Mouse (Mus musculus): ENCODE results near the gene Tcf20. TPM values are rescaled to one million over a fixed set of nuclear protein-coding genes. Genes with fewer than 3 reads are reported as not detected.
A peak's percentile ranks its signal among the peaks of the same experiment; 100 is the strongest.

Gene Tcf20
- polyA plus RNA-seq, 1 experiment from 2014 or later = 7.1 TPM

- Histone ChIP-seq H3K4me3 (no peak overlapping the region), H3K27me3 (ENCODE audit: poor library complexity, severe bottlenecking) (peaks cover 100% of the 10 kb centered on the region), H3K36me3 (replicated peaks) (no peaks in the 10 kb centered on the region), H3K4me1 (peaks cover 43% of the 10 kb centered on the region), H3K9me3 (no peaks in the 10 kb centered on the region), H3K27ac (0 out of 2 replicates have a peak overlapping the region, but pooled peaks have one; percentile 21)
- no peak for DNase-seq (ENCODE audit: extremely low spot score, low spot score)
- WGBS = 7% methylated on average over 8 of the region's 8 CpGs
Measured at GRCm38 (mm10) chr15:83010423-83010822, 22.8 kb upstream of the Tcf20 start.

DNA sequence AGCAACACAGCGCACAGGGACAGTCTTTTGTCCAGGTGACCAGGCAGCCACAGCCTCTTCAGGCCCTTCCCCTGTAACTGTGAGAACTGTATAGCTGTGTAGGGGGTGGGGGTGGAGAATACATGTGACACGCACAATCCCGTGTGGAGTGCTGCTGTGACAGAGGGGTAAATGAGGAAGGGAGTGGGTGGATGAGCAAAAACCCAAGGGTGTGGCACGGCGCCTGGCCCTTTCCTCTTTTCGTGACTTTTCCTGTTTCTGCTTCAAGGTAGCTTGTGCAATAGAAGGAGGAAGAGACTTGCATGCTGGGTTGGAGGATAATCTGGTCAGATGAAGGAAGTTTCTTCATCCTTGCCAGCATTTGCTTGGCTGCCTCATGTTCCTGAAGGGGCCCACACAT lies 21.9 kb upstream of the Tcf20 start:
- peaks cover 43% of the 10 kb centered on the region for H3K4me1 ChIP-seq
- H3K9me3 ChIP-seq = no peaks in the 10 kb centered on the region
- H3K27ac ChIP-seq = no peak overlapping the region
- H3K27me3 ChIP-seq (ENCODE audit: poor library complexity, severe bottlenecking) = peaks cover 94% of the 10 kb centered on the region
- H3K36me3 ChIP-seq (replicated peaks) = no peaks in the 10 kb centered on the region
- 95% methylated on average over 6 of the region's 6 CpGs for WGBS
- H3K4me3 ChIP-seq = no peak overlapping the region
- no peak for DNase-seq (ENCODE audit: extremely low spot score, low spot score)

GRCm38 (mm10) chr15:83008761-83009423 lies 21.2 kb upstream of the Tcf20 start:
- DNase-seq (ENCODE audit: extremely low spot score, low spot score) = no peak
- Histone ChIP-seq H3K27ac (no peak overlapping the region), H3K27me3 (ENCODE audit: poor library complexity, severe bottlenecking) (peaks cover 94% of the 10 kb centered on the region), H3K36me3 (replicated peaks) (no peaks in the 10 kb centered on the region), H3K9me3 (no peaks in the 10 kb centered on the region), H3K4me3 (no peak overlapping the region), H3K4me1 (peaks cover 41% of the 10 kb centered on the region)
- WGBS = 87% methylated on average over 13 of the region's 13 CpGs

- H3K9me3 ChIP-seq = no peaks in the 10 kb centered on the region
- H3K4me3 ChIP-seq = no peak overlapping the region
- H3K36me3 ChIP-seq (replicated peaks) = no peaks in the 10 kb centered on the region
- H3K27me3 ChIP-seq (ENCODE audit: poor library complexity, severe bottlenecking) = peaks cover 94% of the 10 kb centered on the region
- no peak for DNase-seq (ENCODE audit: extremely low spot score, low spot score)
- peaks cover 43% of the 10 kb centered on the region for H3K4me1 ChIP-seq
- no peak overlapping the region for H3K27ac ChIP-seq
- WGBS = 59% methylated on average over 15 of the region's 15 CpGs
Measured at GRCm38 (mm10) chr15:83007346-83007920, 19.8 kb upstream of the Tcf20 start.

GRCm38 (mm10) chr15:83002665-83003548 lies 15.2 kb upstream of the Tcf20 start:
- H3K4me3 ChIP-seq = no peak overlapping the region
- no peaks in the 10 kb centered on the region for H3K9me3 ChIP-seq
- peaks cover 43% of the 10 kb centered on the region for H3K4me1 ChIP-seq
- no peaks in the 10 kb centered on the region for H3K36me3 ChIP-seq (replicated peaks)
- peak; percentile 61 for DNase-seq (ENCODE audit: extremely low spot score, low spot score)
- H3K27ac ChIP-seq = peak overlapping the region; percentile 51; the same call in 1 of the 2 replicates
- H3K27me3 ChIP-seq (ENCODE audit: poor library complexity, severe bottlenecking) = peaks cover 94% of the 10 kb centered on the region
- WGBS = 39% methylated on average over 12 of the region's 12 CpGs

DNA sequence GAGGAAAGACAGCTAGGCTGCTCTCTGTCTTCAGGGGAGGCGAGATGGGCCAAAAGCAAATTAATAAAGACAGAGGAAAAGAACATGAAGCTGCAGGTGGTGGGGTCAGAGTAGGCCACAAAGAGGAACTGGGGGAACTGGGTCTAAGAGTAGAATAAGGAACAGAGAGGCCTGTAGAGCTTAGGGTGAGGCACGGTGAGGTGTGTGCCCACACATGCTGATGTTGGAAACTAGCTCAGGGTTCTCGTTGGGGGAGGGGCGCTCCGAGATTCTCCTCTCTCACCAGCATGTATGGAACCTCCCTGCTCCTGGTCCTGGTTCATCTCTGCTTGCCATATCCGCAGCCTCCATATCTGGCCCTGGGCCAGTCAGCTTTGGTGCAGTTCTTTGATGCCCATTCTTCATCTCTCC lies 11.1 kb upstream of the Tcf20 start:
- Histone ChIP-seq H3K27me3 (ENCODE audit: poor library complexity, severe bottlenecking) (peaks cover 100% of the 10 kb centered on the region), H3K9me3 (no peaks in the 10 kb centered on the region), H3K27ac (no peak overlapping the region), H3K4me3 (no peak overlapping the region), H3K36me3 (replicated peaks) (no peaks in the 10 kb centered on the region), H3K4me1 (peaks cover 71% of the 10 kb centered on the region)
- WGBS = 85% methylated on average over 6 of the region's 6 CpGs
- DNase-seq (ENCODE audit: extremely low spot score, low spot score) = no peak

GRCm38 (mm10) chr15:82996431-82996830 lies 8.8 kb upstream of the Tcf20 start:
- Histone ChIP-seq H3K27ac (no peak overlapping the region), H3K4me3 (no peak overlapping the region), H3K36me3 (replicated peaks) (no peaks in the 10 kb centered on the region), H3K9me3 (no peaks in the 10 kb centered on the region), H3K27me3 (ENCODE audit: poor library complexity, severe bottlenecking) (peaks cover 99% of the 10 kb centered on the region), H3K4me1 (peaks cover 62% of the 10 kb centered on the region)
- DNase-seq (ENCODE audit: extremely low spot score, low spot score) = no peak

DNA sequence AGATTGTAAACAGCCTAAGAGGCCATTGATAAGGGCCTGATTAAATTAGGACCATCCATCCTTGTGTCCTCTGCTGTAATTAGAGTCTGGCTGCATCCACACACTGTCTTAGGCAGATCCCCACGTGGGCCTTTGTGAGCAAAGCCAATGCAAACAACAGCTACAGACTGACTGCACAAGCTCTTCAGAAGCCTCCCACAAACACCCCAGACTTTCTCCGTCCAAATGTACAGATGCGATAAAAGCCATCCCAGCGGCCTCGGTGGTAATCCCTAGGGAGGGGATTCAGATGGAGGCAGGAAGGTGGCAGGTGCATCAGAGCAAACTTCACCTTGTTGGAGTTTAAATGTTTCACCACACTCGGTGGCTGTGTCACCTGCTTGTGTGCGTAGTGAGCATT lies 7.6 kb upstream of the Tcf20 start:
- Histone ChIP-seq H3K36me3 (replicated peaks) (no peaks in the 10 kb centered on the region), H3K27me3 (ENCODE audit: poor library complexity, severe bottlenecking) (peaks cover 99% of the 10 kb centered on the region), H3K4me1 (peaks cover 65% of the 10 kb centered on the region), H3K9me3 (no peaks in the 10 kb centered on the region), H3K27ac (peak overlapping the region; percentile 40; the same call in 1 of the 2 replicates), H3K4me3 (no peak overlapping the region)
- DNase-seq (ENCODE audit: extremely low spot score, low spot score) = no peak
- 58% methylated on average over 7 of the region's 7 CpGs for whole genome bisulfite sequencing

DNA sequence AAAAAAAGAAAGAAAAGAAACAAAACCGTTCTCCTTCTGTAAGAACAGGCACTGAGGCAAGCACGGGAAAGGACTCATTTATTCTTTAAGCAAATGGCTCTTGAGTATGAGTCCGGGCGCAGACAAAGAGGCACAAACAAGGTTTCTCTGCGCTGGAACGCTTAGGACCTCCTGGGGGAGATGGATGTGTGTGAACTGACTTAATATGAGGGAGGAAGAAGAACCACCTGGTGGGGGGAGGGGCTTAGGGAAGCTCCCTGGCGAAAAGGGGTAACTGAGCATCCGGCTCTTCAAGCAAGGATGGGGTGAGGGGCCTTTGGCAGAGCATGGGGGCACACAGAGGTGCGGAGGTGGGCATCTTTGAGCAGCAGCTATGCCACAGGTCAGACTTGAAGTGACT lies 5.2 kb upstream of the Tcf20 start:
- DNase-seq (ENCODE audit: extremely low spot score, low spot score) = no peak
- Histone ChIP-seq H3K27ac (0 out of 2 replicates have a peak overlapping the region, but pooled peaks have one; percentile 20), H3K4me1 (peaks cover 74% of the 10 kb centered on the region), H3K27me3 (ENCODE audit: poor library complexity, severe bottlenecking) (peaks cover 99% of the 10 kb centered on the region), H3K4me3 (no peak overlapping the region), H3K36me3 (replicated peaks) (no peaks in the 10 kb centered on the region), H3K9me3 (no peaks in the 10 kb centered on the region)
- WGBS = 56% methylated on average over 9 of the region's 9 CpGs

GRCm38 (mm10) chr15:82992079-82992783 lies 4.6 kb upstream of the Tcf20 start:
- no peak overlapping the region for H3K4me3 ChIP-seq
- H3K9me3 ChIP-seq = no peaks in the 10 kb centered on the region
- H3K27ac ChIP-seq = peak overlapping the region; percentile 61
- H3K36me3 ChIP-seq (replicated peaks) = no peaks in the 10 kb centered on the region
- peaks cover 75% of the 10 kb centered on the region for H3K4me1 ChIP-seq
- peaks cover 96% of the 10 kb centered on the region for H3K27me3 ChIP-seq (ENCODE audit: poor library complexity, severe bottlenecking)
- 71% methylated on average over 13 of the region's 13 CpGs for WGBS
- no peak for DNase-seq (ENCODE audit: extremely low spot score, low spot score)

GRCm38 (mm10) chr15:82989190-82989704 lies 1.6 kb upstream of the Tcf20 start:
- no peak overlapping the region for H3K4me3 ChIP-seq
- no peak for DNase-seq (ENCODE audit: extremely low spot score, low spot score)
- 0 out of 2 replicates have a peak overlapping the region, but pooled peaks have one; percentile 31 for H3K27ac ChIP-seq
- H3K27me3 ChIP-seq (ENCODE audit: poor library complexity, severe bottlenecking) = peaks cover 96% of the 10 kb centered on the region
- no peaks in the 10 kb centered on the region for H3K36me3 ChIP-seq (replicated peaks)
- peaks cover 76% of the 10 kb centered on the region for H3K4me1 ChIP-seq
- H3K9me3 ChIP-seq = no peaks in the 10 kb centered on the region
- WGBS = 62% methylated on average over 6 of the region's 6 CpGs

- DNase-seq (ENCODE audit: extremely low spot score, low spot score) = peak; percentile 65
- under 1% methylated on average over 38 of the region's 38 CpGs for WGBS
Measured at GRCm38 (mm10) chr15:82987014-82987731, 499 bp downstream of the Tcf20 start.

More at GRCm38 (mm10) chr15:82987014-82987731, 499 bp downstream of the Tcf20 start:
- Histone ChIP-seq H3K4me1 (peaks cover 87% of the 10 kb centered on the region), H3K4me3 (peak overlapping the region; percentile 59), H3K27ac (peak overlapping the region; percentile 74), H3K36me3 (replicated peaks) (no peaks in the 10 kb centered on the region), H3K27me3 (ENCODE audit: poor library complexity, severe bottlenecking) (peaks cover 84% of the 10 kb centered on the region), H3K9me3 (no peaks in the 10 kb centered on the region)

All from forebrain, embryonic 10.5 days (tissue).